Mouse (Mus musculus): ENCODE measurements around the gene Lpin2. TPM values are rescaled to one million over a fixed set of nuclear protein-coding genes. Genes with fewer than 3 reads are reported as not detected.

Lpin2 gene
- polyA plus RNA-seq, 1 experiment from 2014 or later: 45.6 TPM

DNA sequence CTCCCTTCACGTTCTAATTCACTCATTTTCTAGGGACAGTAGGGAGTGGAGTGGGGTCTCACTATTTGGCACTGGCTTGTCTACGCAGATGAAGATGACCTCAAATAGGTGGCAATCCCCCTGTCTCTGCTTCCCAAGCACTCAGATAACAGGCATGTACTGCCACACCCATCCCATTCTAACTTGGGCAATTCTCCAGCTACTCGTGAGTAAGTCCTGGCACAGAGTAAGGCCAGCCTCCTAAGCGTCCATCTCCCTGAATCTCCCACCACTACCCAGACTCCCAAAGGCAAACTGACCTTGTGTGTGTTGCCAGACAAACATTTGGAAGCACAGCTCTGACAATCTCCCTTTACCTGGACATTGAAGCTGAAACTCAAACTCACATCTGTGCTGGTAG lies 110.5 kb downstream of the Lpin2 start:
- 76% methylated on average over 4 of the region's 4 CpGs for WGBS
- no peak overlapping the region for H3K4me3 ChIP-seq (replicated peaks; ENCODE audit: low read depth, low read length)
- H3K36me3 ChIP-seq (ENCODE audit: insufficient read depth, low read length): no peaks in the 10 kb centered on the region
- no peaks in the 10 kb centered on the region for H3K9me3 ChIP-seq (replicated peaks; ENCODE audit: low read length)
- ATAC-seq (replicated peaks; ENCODE audit: low FRiP score, low read depth) (no peak), DNase-seq (ENCODE audit: low spot score) (no peak)
- TF ChIP-seq CTCF (IDR thresholded peaks at IDR 0.05; ENCODE audit: low read depth): no peak
- H3K27me3 ChIP-seq (ENCODE audit: insufficient read depth, low read length): no peaks in the 10 kb centered on the region
- no peak overlapping the region for H3K4me2 ChIP-seq (ENCODE audit: low read length)
- H3K27ac ChIP-seq: no peak overlapping the region
- no peaks in the 10 kb centered on the region for H3K4me1 ChIP-seq (replicated peaks; ENCODE audit: insufficient read depth, low read length)
- H3K9ac ChIP-seq (ENCODE audit: low read depth, low read length): no peak overlapping the region

DNA sequence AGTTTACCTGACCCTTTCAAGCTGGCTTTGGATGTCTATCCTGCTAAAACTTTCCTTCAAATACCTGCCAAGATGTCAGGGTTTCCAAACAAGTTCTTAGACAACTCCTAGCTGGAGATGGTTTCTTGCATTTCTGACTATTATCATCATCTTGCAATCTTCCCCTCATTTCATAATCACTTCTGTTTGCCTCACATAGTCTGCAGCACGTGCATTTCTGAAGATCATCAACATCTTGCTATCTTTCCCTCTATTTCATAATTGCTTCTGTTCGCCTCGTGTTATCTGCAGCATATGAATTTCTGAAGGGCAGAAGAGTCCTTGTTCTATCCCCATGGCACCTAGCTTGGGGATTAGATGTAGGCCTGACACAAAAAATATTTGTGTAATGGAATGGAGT lies 112.2 kb downstream of the Lpin2 start:
- no peak overlapping the region for H3K4me2 ChIP-seq (ENCODE audit: low read length)
- H3K9ac ChIP-seq (ENCODE audit: low read depth, low read length): no peak overlapping the region
- no peaks in the 10 kb centered on the region for H3K4me1 ChIP-seq (replicated peaks; ENCODE audit: insufficient read depth, low read length)
- no peaks in the 10 kb centered on the region for H3K9me3 ChIP-seq (replicated peaks; ENCODE audit: low read length)
- TF ChIP-seq CTCF (IDR thresholded peaks at IDR 0.05; ENCODE audit: low read depth): no peak
- no peak overlapping the region for H3K27ac ChIP-seq
- DNase-seq (ENCODE audit: low spot score): no peak
- no peaks in the 10 kb centered on the region for H3K27me3 ChIP-seq (ENCODE audit: insufficient read depth, low read length)
- no peak for ATAC-seq (replicated peaks; ENCODE audit: low FRiP score, low read depth)
- H3K4me3 ChIP-seq (replicated peaks; ENCODE audit: low read depth, low read length): no peak overlapping the region
- no peaks in the 10 kb centered on the region for H3K36me3 ChIP-seq (ENCODE audit: insufficient read depth, low read length)
- WGBS: 86% methylated on average over 3 of the region's 3 CpGs

Other genes starting within 250 kb of the Lpin2 start
- gene Myom1, start 179.9 kb upstream of the Lpin2 start, polyA plus RNA-seq (2015; fragmentation: Nextera tagmentation; extraction: Ambion mirVana): 2.8 and 3.0 TPM in 2 replicates
- gene Myl12a, start 179.7 kb upstream of the Lpin2 start, polyA plus RNA-seq (2015; fragmentation: Nextera tagmentation; extraction: Ambion mirVana): 852 and 897 TPM in 2 replicates
- 2.3 and 2.4 TPM in 2 replicates for gene Emilin2, start 129.4 kb downstream of the Lpin2 start, polyA plus RNA-seq (2015; fragmentation: Nextera tagmentation; extraction: Ambion mirVana)